Mouse (Mus musculus) CH12.LX (cell line): ENCODE data around the gene Plcl2.

Experiments used
- CHD1 ChIP-seq: IDR thresholded peaks from 2 replicates; pipeline ENCODE4 v1.6.1; 2012; ENCODE audit warnings: low read depth, low read length, improper control_type of control experiment, inconsistent platforms
- CTCF ChIP-seq, 2 experiments: IDR thresholded peaks in 1 of 2; conservative IDR thresholded peaks in 1 of 2; 2 replicates each; pipeline ENCODE4 v1.5.1; 2011 to 2012; ENCODE audit warnings: low read depth in 2 of 2, low read length in 2 of 2, improper control_type of control experiment in 1 of 2, inconsistent platforms in 1 of 2, mild to moderate bottlenecking in 1 of 2, moderate library complexity in 1 of 2
- E2F4 ChIP-seq: IDR thresholded peaks from 2 replicates; pipeline ENCODE4 v1.6.1; 2011; ENCODE audit warnings: low read depth, low read length, improper control_type of control experiment; ENCODE audit not compliant: insufficient replicate concordance
- ELF1 ChIP-seq: IDR thresholded peaks from 2 replicates; pipeline ENCODE4 v1.6.1; 2014; ENCODE audit warnings: low read depth, mild to moderate bottlenecking, inconsistent platforms, low read length, improper control_type of control experiment
- EP300 ChIP-seq: IDR thresholded peaks from 2 replicates; pipeline ENCODE4 v1.6.1; 2011; ENCODE audit warnings: low read length, improper control_type of control experiment
- MAFK ChIP-seq: IDR thresholded peaks from 2 replicates; pipeline ENCODE4 v1.6.1; 2011; ENCODE audit warnings: low read length, improper control_type of control experiment; ENCODE audit not compliant: insufficient replicate concordance
- MAX ChIP-seq: IDR thresholded peaks from 2 replicates; pipeline ENCODE4 v1.6.1; 2011; ENCODE audit warnings: low read length, improper control_type of control experiment
- POLR2A ChIP-seq: IDR thresholded peaks from 2 replicates; pipeline ENCODE4 v1.6.1; 2011; ENCODE audit warnings: low read depth, mild to moderate bottlenecking, improper control_type of control experiment, low read length
- POLR2AphosphoS2 ChIP-seq: IDR thresholded peaks from 2 replicates; pipeline ENCODE4 v1.6.1; 2011; ENCODE audit warnings: low read depth, low read length, improper control_type of control experiment
- RAD21 ChIP-seq: IDR thresholded peaks from 2 replicates; pipeline ENCODE4 v1.6.1; 2011; ENCODE audit warnings: low read depth, mild to moderate bottlenecking, low read length, improper control_type of control experiment, moderate library complexity
- SMC3 ChIP-seq: IDR thresholded peaks from 2 replicates; pipeline ENCODE4 v1.6.1; 2011; ENCODE audit warnings: low read depth, low read length, improper control_type of control experiment
- UBTF ChIP-seq: IDR thresholded peaks from 2 replicates; pipeline ENCODE4 v1.6.1; 2012; ENCODE audit warnings: low read depth, mild to moderate bottlenecking, inconsistent platforms, low read length, improper control_type of control experiment, moderate library complexity
- ZC3H11A ChIP-seq: IDR thresholded peaks from 2 replicates; pipeline ENCODE4 v1.6.1; 2012; ENCODE audit warnings: low read depth, mild to moderate bottlenecking, inconsistent platforms, low read length, improper control_type of control experiment

GRCm38 (mm10) chr17:50513376-50513775, 4.2 kb downstream of the Plcl2 start:
- TF ChIP-seq EP300 (no peak), POLR2A (no peak), CTCF (conservative IDR thresholded peaks at IDR 0.05 in 1 of 2, IDR thresholded peaks at IDR 0.05 in 1 of 2; ENCODE audit: low read depth in 2 of 2, low read length in 2 of 2) (no peak), RAD21 (no peak), CHD1 (no peak), POLR2AphosphoS2 (no peak), MAX (no peak), ZC3H11A (no peak), UBTF (no peak), ELF1 (no peak), E2F4 (no peak), SMC3 (no peak), MAFK (no peak)
